Mouse (Mus musculus) right cerebral cortex, adult 18-20 months (tissue): ENCODE measurements around the gene Olfr1471.
"Not testable (repeated sequence)": the region's sequence is repeated elsewhere in the genome, so short reads cannot be mapped to it uniquely, and the experiment has no call there.

ENCODE experiments used
- DNase-seq: peaks from one replicate; pipeline ENCODE4 v3.0.0; 2022; ENCODE audit warnings: mixed read lengths

Gene Olfr1471

GRCm38 (mm10) chr19:13443109-13443508, at the start of gene Olfr1471:
Gene Olfr1471, plus strand, starts transcription at chr19:13443409.
- DNase-seq, result not testable (repeated sequence)

DNA sequence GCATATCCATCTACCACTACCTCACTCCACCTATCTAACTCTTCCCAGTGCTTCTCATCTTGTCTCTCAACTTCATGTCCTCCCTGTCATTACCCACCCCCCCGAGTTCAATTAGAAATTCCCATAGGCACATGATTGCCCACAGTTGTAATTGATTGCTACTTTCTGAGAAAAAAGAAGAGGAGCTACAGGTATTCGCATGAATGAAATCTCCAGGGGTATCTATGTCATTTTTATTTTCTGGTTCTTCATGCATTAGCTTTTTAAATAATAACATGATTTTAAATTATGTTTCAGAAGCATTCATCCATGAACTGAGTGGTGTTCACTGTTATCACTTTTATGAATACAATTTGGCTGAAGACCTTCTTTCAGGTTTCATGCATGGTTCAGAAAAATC, 35.7 kb upstream of the Olfr1471 start, which contains the start of gene Olfr1469:
Gene Olfr1469 (plus strand): TSS at position 301 of the 400 bp plus-strand sequence.
- DNase-seq, result no peak

DNA sequence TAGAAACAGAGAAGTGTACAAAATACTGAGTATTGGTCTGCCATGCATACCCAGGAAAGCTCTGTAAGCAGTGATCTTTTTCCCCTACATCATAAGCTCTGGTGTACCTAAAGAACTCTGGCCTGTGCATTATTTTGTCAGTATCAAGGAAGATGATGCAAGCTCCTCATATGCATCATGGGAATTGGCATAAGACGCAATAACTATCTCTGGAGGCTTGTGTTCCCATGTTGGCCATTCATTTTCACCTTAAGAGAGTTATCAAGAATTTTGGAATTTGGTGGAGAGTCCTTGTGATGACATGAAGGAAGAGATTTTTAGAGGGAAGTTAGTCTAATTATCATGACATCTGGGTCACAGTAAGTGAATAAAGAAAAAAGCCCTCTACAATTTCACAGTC, 12.8 kb downstream of the Olfr1471 start, which contains the start of gene Olfr1472:
Gene Olfr1472 (minus strand): TSS at position 101 of the 400 bp plus-strand sequence.
- no peak for DNase-seq

GRCm38 (mm10) chr19:13469265-13469664, 26.1 kb downstream of the Olfr1471 start, which contains the start of gene Olfr1474:
Gene Olfr1474, plus strand, starts transcription at chr19:13469565.
- not testable (repeated sequence) for DNase-seq

- no peak for DNase-seq
These were observed 36.9 kb downstream of the Olfr1471 start, which contains the start of gene Olfr1475 for GRCm38 (mm10) chr19:13480096-13480495. Gene Olfr1475, minus strand, starts transcription at chr19:13480196.

- DNase-seq, result no peak
These were observed 57.0 kb downstream of the Olfr1471 start, which contains the start of gene Olfr1477 for GRCm38 (mm10) chr19:13500246-13500645. Gene Olfr1477, plus strand, starts transcription at chr19:13500546.
